Mouse (Mus musculus): ENCODE results near the gene Poc1b. TPM values are rescaled to one million over a fixed set of nuclear protein-coding genes. Genes with fewer than 3 reads are reported as not detected.
A peak's percentile ranks its signal among the peaks of the same experiment; 100 is the strongest.

The Poc1b gene
- polyA plus RNA-seq, 1 experiment: 11.4 TPM

GRCm38 (mm10) chr10:99232518-99233227 is 125.8 kb downstream of the Poc1b start:
- no peak for TF ChIP-seq CTCF (IDR thresholded peaks at IDR 0.05; ENCODE audit: borderline replicate concordance, control insufficient read depth, extremely low read depth, insufficient read depth, low read length, poor library complexity)
- H3K4me3 ChIP-seq (ENCODE audit: control insufficient read depth, insufficient read depth, low read length): no peak overlapping the region
- 76% methylated on average over 7 of the region's 7 CpGs for WGBS
- no peak overlapping the region for H3K27ac ChIP-seq (ENCODE audit: control insufficient read depth, insufficient read depth, low read length)
- DNase-seq: no peak
- H3K4me1 ChIP-seq (replicated peaks; ENCODE audit: control insufficient read depth, insufficient read depth, low read length): peaks cover 14% of the 10 kb centered on the region
- H3K27me3 ChIP-seq (ENCODE audit: control insufficient read depth, insufficient read depth, low read length): no peaks in the 10 kb centered on the region
- no peaks in the 10 kb centered on the region for H3K36me3 ChIP-seq (ENCODE audit: control insufficient read depth, insufficient read depth, low read length)

GRCm38 (mm10) chr10:99234336-99234735 is 127.5 kb downstream of the Poc1b start:
- no peaks in the 10 kb centered on the region for H3K36me3 ChIP-seq (ENCODE audit: control insufficient read depth, insufficient read depth, low read length)
- H3K27me3 ChIP-seq (ENCODE audit: control insufficient read depth, insufficient read depth, low read length): no peaks in the 10 kb centered on the region
- H3K4me1 ChIP-seq (replicated peaks; ENCODE audit: control insufficient read depth, insufficient read depth, low read length): 0 out of 2 replicates have a peak, but pooled peaks cover 2% of the 10 kb centered on the region
- no peak for TF ChIP-seq CTCF (IDR thresholded peaks at IDR 0.05; ENCODE audit: borderline replicate concordance, control insufficient read depth, extremely low read depth, insufficient read depth, low read length, poor library complexity)
- TF ChIP-seq POLR2A (IDR thresholded peaks at IDR 0.05; ENCODE audit: control insufficient read depth, extremely low read depth, insufficient read depth, low read length, poor library complexity): no peak
- H3K27ac ChIP-seq (ENCODE audit: control insufficient read depth, insufficient read depth, low read length): no peak overlapping the region
- DNase-seq: no peak
- H3K4me3 ChIP-seq (ENCODE audit: control insufficient read depth, insufficient read depth, low read length): no peak overlapping the region
- WGBS: 98% methylated on average over 8 of the region's 8 CpGs

- no peak for DNase-seq
- Histone ChIP-seq H3K4me1 (replicated peaks; ENCODE audit: control insufficient read depth, insufficient read depth, low read length) (peaks cover 2% of the 10 kb centered on the region; the same call in 1 of the 2 replicates), H3K4me3 (ENCODE audit: control insufficient read depth, insufficient read depth, low read length) (no peak overlapping the region), H3K36me3 (ENCODE audit: control insufficient read depth, insufficient read depth, low read length) (no peaks in the 10 kb centered on the region), H3K27me3 (ENCODE audit: control insufficient read depth, insufficient read depth, low read length) (no peaks in the 10 kb centered on the region), H3K27ac (ENCODE audit: control insufficient read depth, insufficient read depth, low read length) (no peak overlapping the region)
- 96% methylated on average over 9 of the region's 9 CpGs for WGBS
- TF ChIP-seq POLR2A (IDR thresholded peaks at IDR 0.05; ENCODE audit: control insufficient read depth, extremely low read depth, insufficient read depth, low read length, poor library complexity) (no peak), CTCF (IDR thresholded peaks at IDR 0.05; ENCODE audit: borderline replicate concordance, control insufficient read depth, extremely low read depth, insufficient read depth, low read length, poor library complexity) (no peak)
Measured at GRCm38 (mm10) chr10:99235081-99235480, 128.2 kb downstream of the Poc1b start.

- Histone ChIP-seq H3K4me1 (replicated peaks; ENCODE audit: control insufficient read depth, insufficient read depth, low read length) (peaks cover 8% of the 10 kb centered on the region), H3K27me3 (ENCODE audit: control insufficient read depth, insufficient read depth, low read length) (no peaks in the 10 kb centered on the region), H3K4me3 (ENCODE audit: control insufficient read depth, insufficient read depth, low read length) (no peak overlapping the region), H3K27ac (ENCODE audit: control insufficient read depth, insufficient read depth, low read length) (no peak overlapping the region), H3K36me3 (ENCODE audit: control insufficient read depth, insufficient read depth, low read length) (no peaks in the 10 kb centered on the region)
- DNase-seq: no peak
- TF ChIP-seq POLR2A (IDR thresholded peaks at IDR 0.05; ENCODE audit: control insufficient read depth, extremely low read depth, insufficient read depth, low read length, poor library complexity) (no peak), CTCF (IDR thresholded peaks at IDR 0.05; ENCODE audit: borderline replicate concordance, control insufficient read depth, extremely low read depth, insufficient read depth, low read length, poor library complexity) (no peak)
- 92% methylated on average over 11 of the region's 11 CpGs for WGBS
Measured at GRCm38 (mm10) chr10:99237205-99237832, 130.5 kb downstream of the Poc1b start.

- TF ChIP-seq CTCF (IDR thresholded peaks at IDR 0.05; ENCODE audit: borderline replicate concordance, control insufficient read depth, extremely low read depth, insufficient read depth, low read length, poor library complexity) (no peak), POLR2A (IDR thresholded peaks at IDR 0.05; ENCODE audit: control insufficient read depth, extremely low read depth, insufficient read depth, low read length, poor library complexity) (no peak)
- Histone ChIP-seq H3K27me3 (ENCODE audit: control insufficient read depth, insufficient read depth, low read length) (no peaks in the 10 kb centered on the region), H3K4me3 (ENCODE audit: control insufficient read depth, insufficient read depth, low read length) (no peak overlapping the region), H3K36me3 (ENCODE audit: control insufficient read depth, insufficient read depth, low read length) (no peaks in the 10 kb centered on the region), H3K4me1 (replicated peaks; ENCODE audit: control insufficient read depth, insufficient read depth, low read length) (peaks cover 15% of the 10 kb centered on the region), H3K27ac (ENCODE audit: control insufficient read depth, insufficient read depth, low read length) (no peak overlapping the region)
- DNase-seq: no peak
- WGBS: 92% methylated on average over 11 of the region's 11 CpGs
Measured at GRCm38 (mm10) chr10:99238537-99238936, 131.7 kb downstream of the Poc1b start.

- Histone ChIP-seq H3K27ac (ENCODE audit: control insufficient read depth, insufficient read depth, low read length) (peak overlapping the region; percentile 100), H3K4me3 (ENCODE audit: control insufficient read depth, insufficient read depth, low read length) (peak overlapping the region; percentile 28), H3K36me3 (ENCODE audit: control insufficient read depth, insufficient read depth, low read length) (no peaks in the 10 kb centered on the region), H3K4me1 (replicated peaks; ENCODE audit: control insufficient read depth, insufficient read depth, low read length) (peaks cover 17% of the 10 kb centered on the region), H3K27me3 (ENCODE audit: control insufficient read depth, insufficient read depth, low read length) (no peaks in the 10 kb centered on the region)
- WGBS: 26% methylated on average over 7 of the region's 7 CpGs
- TF ChIP-seq POLR2A (IDR thresholded peaks at IDR 0.05; ENCODE audit: control insufficient read depth, extremely low read depth, insufficient read depth, low read length, poor library complexity): no peak
- no peak for TF ChIP-seq CTCF (IDR thresholded peaks at IDR 0.05; ENCODE audit: borderline replicate concordance, control insufficient read depth, extremely low read depth, insufficient read depth, low read length, poor library complexity)
- DNase-seq: no peak
Measured at GRCm38 (mm10) chr10:99241284-99241828, 134.5 kb downstream of the Poc1b start.

All from thymus, adult 2 months (tissue).